Comparison of ENCODE assay signal across 8 mouse cellular contexts in genomic region chr7:138176026-138176425, GRCm38 (mm10).
DNase-seq lines count a peak whose midpoint lies in the region; ATAC-seq and TF ChIP-seq lines count a peak whose summit lies in the region.

No protein-coding gene starts in this region.

- H3K27ac ChIP-seq in midbrain, postnatal 0 days (ENCODE audit: low read depth, low read length): no peak overlapping the region
- H3K27ac ChIP-seq in midbrain, embryonic 13.5 days: no peak overlapping the region

- H3K4me1 ChIP-seq in midbrain, postnatal 0 days (ENCODE audit: insufficient read depth, low read length): no peaks in the 10 kb centered on the region
- H3K4me1 ChIP-seq in midbrain, embryonic 13.5 days (replicated peaks): peaks cover 4% of the 10 kb centered on the region; the same call in 1 of the 2 replicates

- no peaks in the 10 kb centered on the region for H3K27me3 ChIP-seq in midbrain, postnatal 0 days (ENCODE audit: insufficient read depth, low read length)
- H3K27me3 ChIP-seq in midbrain, embryonic 13.5 days: no peaks in the 10 kb centered on the region

- WGBS in midbrain, postnatal 0 days: 58% methylated on average over 2 of the region's 2 CpGs
- 76% methylated on average over 2 of the region's 2 CpGs for WGBS in midbrain, embryonic 13.5 days

- ATAC-seq in midbrain, postnatal 0 days (ENCODE audit: low FRiP score): no peak
- ATAC-seq in midbrain, embryonic 13.5 days: no peak
- ATAC-seq in CD4-positive, CD25-positive, alpha-beta regulatory T cell, adult 4 months: no peak

- peak; percentile 29 to 36 for DNase-seq in cerebellum, postnatal 14 days
- DNase-seq in cerebellum, adult 11 months: no peak
- DNase-seq in midbrain, postnatal 0 days (ENCODE audit: low spot score): peak; percentile 55
- peak; percentile 68 for DNase-seq in kidney, adult 9 months
- DNase-seq in ovary, postnatal 36 days (ENCODE audit: low spot score): peak; percentile 8
- no peak for DNase-seq in B cell, adult 2 months

- no peak overlapping the region for H3K9ac ChIP-seq in midbrain, postnatal 0 days (replicated peaks; ENCODE audit: low read length, poor library complexity, severe bottlenecking)
- H3K9ac ChIP-seq in midbrain, embryonic 13.5 days (replicated peaks): no peak overlapping the region

- H3K9me3 ChIP-seq in midbrain, postnatal 0 days (ENCODE audit: low read length): no peaks in the 10 kb centered on the region
- no peaks in the 10 kb centered on the region for H3K9me3 ChIP-seq in midbrain, embryonic 13.5 days

- no peak for TF ChIP-seq CTCF in midbrain, postnatal 0 days (IDR thresholded peaks at IDR 0.05)

- no peak overlapping the region for H3K4me3 ChIP-seq in midbrain, postnatal 0 days (ENCODE audit: low read depth, low read length)
- no peak overlapping the region for H3K4me3 ChIP-seq in midbrain, embryonic 13.5 days (replicated peaks)

- H3K36me3 ChIP-seq in midbrain, postnatal 0 days (ENCODE audit: insufficient read depth, low read length): no peaks in the 10 kb centered on the region
- no peaks in the 10 kb centered on the region for H3K36me3 ChIP-seq in midbrain, embryonic 13.5 days

- H3K4me2 ChIP-seq in midbrain, postnatal 0 days (ENCODE audit: low read depth, low read length, poor library complexity, severe bottlenecking): no peak overlapping the region
- no peak overlapping the region for H3K4me2 ChIP-seq in midbrain, embryonic 13.5 days (replicated peaks)

Comparison
In these comparisons a context has a peak if more than half of its experiments do, and no peak if none do; other contexts are left out.
1. DNase-seq: peak in cerebellum, postnatal 14 days (2 of 2), midbrain, postnatal 0 days (single experiment), kidney, adult 9 months (single experiment) and ovary, postnatal 36 days (single experiment); none in cerebellum, adult 11 months (single experiment) and B cell, adult 2 months (0 of 2).